Comparison of ENCODE assay signal across 19 mouse cellular contexts in the genomic region with DNA sequence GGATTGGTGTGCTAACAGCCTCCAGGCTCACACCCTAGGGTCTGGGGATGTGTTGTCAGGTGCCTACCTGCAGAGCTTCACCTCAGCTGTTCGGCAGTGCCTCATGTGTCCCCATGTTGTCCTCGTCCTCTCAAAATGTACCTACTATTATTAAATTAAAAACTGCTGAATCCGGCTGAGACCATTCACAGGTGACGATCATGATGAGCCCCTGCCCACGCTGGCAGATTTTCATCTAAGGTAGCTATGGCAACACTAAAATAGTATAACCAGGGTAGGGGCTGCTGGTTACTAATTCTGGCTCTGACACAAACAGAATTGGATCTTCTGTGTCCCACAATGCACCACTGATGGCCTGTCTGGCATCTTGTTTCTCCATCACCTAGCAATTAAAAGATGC.
"Had no signal": no experiment of that assay in that cellular context is flagged by ENCODE, and none has a peak within 500 bp of the region (broad histone marks: within the 10 kb centered on the region; RNA-seq: fewer than 3 reads in every experiment).

No protein-coding gene starts in this region.

- H3K27me3 ChIP-seq: lung, embryonic 15.5 days; megakaryocyte, embryonic 14.5 days; midbrain, embryonic 13.5 days; neural tube, embryonic 13.5 days had no signal

- H3K36me3 ChIP-seq: lung, embryonic 15.5 days; midbrain, embryonic 10.5 days; midbrain, embryonic 13.5 days; neural tube, embryonic 13.5 days had no signal

- H3K4me1 ChIP-seq: lung, embryonic 15.5 days; megakaryocyte, embryonic 14.5 days had no signal

- H3K4me3 ChIP-seq: lung, embryonic 15.5 days; megakaryocyte, embryonic 14.5 days; midbrain, embryonic 10.5 days; midbrain, embryonic 13.5 days; myocyte; neural tube, embryonic 13.5 days had no signal

- H3K27ac ChIP-seq: liver, embryonic 14.5 days; lung, embryonic 15.5 days; midbrain, embryonic 10.5 days; midbrain, embryonic 13.5 days; neural tube, embryonic 13.5 days had no signal

- DNase-seq: kidney, adult 18-20 months; kidney, adult 9 months; kidney, postnatal 14 days; kidney, postnatal 4 days; layer of hippocampus, postnatal 36 days; lung, adult 18-20 months; lung, postnatal 10 days; lung, postnatal 36 days; retina, postnatal 1 day; right cerebral cortex, postnatal 14 days; thymus, adult 18-20 months; thymus, postnatal 36 days had no signal

- H3K9me3 ChIP-seq: lung, embryonic 15.5 days; midbrain, embryonic 10.5 days; midbrain, embryonic 13.5 days; neural tube, embryonic 13.5 days had no signal
